Mouse (Mus musculus) left cerebral cortex, adult 9 months (tissue): ENCODE data around the gene Srp54b.
"Not testable (repeated sequence)": the region's sequence is repeated elsewhere in the genome, so short reads cannot be mapped to it uniquely, and the experiment has no call there.

Experiments used
- DNase-seq, 2 experiments: peaks; one replicate each; pipeline ENCODE4 v3.0.0; 2022; ENCODE audit warnings: low spot score in 2 of 2

The Srp54b gene

DNA sequence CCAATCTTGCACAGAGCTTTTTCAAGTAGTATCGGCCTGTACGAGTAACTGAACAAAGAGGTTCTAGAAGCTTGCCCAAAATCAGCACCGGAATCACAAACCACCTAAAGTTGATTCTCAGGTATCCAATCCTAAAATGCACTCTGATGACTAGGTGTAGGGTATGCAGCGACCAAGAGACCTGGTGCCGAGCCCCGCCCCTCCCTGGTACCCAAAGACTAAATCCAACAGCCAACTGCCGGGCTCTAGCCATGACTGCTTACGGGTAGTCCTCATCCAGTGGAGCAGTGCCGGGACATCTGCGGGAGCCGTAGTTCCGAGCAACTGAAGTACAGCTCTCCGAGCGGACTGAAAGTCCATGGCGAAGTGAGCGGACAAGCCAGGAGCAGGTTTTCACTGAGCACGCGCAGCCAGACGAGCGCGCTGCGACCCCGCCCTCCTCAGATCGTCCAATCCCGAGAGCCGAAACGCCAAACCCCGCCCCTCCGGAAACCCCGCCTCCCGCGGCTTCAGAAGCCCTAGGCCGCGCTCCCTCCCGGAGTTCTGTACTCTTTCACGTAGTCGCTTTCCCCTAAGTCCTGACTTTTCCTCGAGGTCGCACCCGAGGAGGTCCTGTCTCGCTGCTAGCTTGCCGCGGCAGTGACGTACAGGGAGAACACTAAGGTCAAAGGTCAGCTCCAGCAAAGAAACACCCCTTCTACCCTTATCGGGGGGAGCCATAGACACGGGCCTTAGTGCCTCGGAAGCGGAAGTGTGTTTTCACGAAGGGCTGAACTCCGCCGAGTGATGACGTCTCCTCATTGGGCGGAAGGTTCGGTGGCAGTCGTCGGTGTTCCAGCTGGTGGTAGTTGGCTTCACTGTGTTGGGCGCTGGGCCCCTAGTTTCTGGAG lies at the start of gene Srp54b:
Gene Srp54b, plus strand, starts transcription at position 546 of the 890 bp plus-strand sequence.
- DNase-seq, result not testable (repeated sequence)

DNA sequence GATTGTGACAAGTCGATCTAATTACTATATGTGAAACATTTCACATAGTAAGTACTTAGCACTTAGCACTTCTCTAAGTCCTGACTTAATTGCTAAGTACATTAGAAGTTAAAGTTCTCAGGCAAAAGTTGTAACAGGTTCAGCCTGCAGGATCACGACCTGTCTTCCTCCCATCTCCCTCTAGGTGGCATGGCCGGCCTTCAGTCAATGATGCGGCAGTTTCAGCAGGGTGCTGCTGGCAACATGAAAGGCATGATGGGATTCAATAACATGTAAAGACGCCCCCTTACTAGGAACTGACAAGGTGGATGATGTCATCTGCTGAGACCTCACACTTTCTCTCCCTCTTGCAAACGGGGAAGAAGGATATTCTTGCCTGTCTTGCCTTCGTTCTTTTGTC lies 42.3 kb upstream of the Srp54b start:
- not testable (repeated sequence) for DNase-seq

DNA sequence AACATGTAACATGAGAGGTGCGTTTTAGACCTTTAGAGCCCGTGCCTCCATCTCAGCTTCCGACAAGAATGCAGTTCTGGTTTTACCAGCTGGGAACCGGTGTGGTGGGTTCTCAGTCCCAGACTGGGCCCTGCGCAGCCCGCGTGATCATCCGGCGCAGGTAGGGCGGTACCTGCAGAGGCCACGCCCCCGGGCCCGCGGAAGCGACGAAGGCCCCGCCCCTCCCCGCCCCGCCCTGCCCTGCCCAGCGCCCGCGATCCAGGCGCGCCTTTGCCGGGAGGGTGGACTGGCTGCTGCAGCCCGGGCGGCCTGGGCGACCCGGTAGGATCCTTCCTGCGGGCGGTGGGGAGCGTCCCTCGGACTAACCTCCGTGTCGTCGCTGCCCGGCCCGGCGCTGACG lies 30.7 kb upstream of the Srp54b start, which contains the start of gene Fam177a:
Gene Fam177a, plus strand, starts transcription at position 228 of the 400 bp plus-strand sequence.
- not testable (repeated sequence) for DNase-seq

DNA sequence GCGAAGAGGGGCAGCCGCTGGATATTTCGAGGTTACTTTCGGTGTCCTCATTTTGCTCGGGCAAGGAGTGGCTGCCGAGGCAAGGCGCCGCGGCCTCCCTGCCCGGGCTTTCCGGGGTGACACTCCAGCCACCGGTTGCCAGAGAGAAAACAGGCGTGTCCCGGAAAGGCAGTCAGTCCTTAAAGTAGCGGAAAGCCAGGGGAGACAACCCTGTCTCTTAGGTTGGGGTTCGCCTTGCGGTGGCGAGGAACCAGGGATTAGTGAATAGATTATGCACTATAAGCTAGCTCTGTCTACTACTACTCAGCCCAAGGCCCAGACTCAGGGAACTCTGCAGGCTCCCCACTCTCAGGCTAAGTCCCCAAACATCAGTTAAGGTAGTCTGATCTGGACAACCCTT lies 30.2 kb upstream of the Srp54b start:
- DNase-seq, result not testable (repeated sequence)

DNA sequence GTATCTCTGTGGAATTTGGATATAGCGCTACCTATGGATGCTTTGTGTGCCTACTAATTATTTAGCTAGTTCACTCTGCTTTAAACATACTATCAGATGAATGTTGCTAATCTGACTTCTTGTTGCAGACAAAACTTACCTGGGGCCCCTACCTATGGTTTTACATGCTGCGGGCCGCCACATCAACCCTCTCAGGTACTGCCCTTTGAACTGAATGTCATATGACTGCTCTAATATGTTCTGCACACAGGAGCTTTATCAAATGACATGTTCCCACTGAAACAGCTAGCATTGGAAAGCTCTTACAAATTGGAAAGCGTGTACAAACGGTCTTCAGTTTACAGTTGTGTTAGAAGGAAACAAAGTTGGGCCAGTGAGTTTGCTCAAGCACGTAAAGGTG lies 19.4 kb upstream of the Srp54b start:
- DNase-seq, result not testable (repeated sequence)

DNA sequence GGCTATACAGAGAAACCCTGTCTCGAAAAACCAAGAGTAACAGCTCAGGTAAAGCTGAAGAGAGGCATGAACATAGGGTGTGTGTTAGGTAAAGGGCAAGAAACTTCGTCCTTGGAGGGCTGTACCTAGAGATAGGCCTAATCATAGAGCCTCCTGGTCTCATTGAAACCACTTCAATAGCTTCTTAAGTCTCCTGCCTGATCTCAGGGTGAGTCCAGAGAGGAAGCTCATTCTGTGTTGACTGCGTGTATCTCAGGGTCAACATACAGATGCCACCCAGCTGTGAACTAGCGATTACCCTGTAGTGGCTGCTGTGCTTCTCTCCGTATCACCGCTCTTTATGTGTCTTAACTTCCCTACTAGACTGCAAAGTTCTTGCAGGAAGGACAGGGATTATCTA lies 17.0 kb upstream of the Srp54b start:
- not testable (repeated sequence) for DNase-seq

DNA sequence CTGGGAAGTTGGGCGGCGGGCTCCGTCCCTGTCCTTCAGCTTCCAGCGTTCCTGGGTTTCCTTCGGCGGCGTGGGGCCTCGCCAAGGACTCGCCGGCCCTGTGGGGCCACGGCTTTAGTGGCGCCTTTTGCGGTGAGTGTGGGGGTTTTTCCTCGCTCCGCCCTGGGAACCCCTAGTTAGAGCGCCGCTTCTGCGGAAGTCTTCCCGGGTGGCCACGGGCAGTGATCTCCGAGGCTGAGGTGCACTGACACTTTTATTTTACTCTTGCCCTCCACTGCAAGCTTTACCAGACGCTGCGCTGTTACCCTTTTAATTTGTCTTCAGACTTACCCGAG lies 512 bp downstream of the Srp54b start:
- not testable (repeated sequence) for DNase-seq

DNA sequence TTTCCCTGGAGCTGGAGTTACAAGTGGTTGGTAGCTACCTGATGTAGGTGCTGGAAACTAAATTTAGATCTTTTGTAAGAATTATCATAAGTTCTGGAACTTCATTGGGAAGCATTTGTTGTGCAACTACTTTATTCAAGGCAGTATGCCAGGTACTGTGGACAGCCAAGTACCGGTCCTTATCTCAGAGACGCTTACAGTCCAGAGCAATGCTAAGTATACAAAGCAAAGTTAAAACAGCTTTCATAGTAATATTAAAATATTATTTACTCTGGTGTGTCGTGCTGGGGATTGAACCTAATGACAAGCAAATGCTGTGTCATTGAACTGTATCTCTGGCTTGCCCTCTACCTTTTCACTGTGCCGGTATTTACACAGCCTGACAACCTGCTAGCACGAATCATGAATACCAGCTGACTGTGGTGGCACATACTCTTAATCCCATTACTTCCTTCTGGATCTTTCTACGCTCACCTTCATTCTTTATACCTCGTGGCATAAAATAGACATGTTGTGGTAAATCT lies 12.2 kb downstream of the Srp54b start:
- not testable (repeated sequence) for DNase-seq

DNA sequence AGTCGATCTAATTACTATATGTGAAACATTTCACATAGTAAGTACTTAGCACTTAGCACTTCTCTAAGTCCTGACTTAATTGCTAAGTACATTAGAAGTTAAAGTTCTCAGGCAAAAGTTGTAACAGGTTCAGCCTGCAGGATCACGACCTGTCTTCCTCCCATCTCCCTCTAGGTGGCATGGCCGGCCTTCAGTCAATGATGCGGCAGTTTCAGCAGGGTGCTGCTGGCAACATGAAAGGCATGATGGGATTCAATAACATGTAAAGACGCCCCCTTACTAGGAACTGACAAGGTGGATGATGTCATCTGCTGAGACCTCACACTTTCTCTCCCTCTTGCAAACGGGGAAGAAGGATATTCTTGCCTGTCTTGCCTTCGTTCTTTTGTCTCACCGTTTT lies 32.8 kb downstream of the Srp54b start:
- not testable (repeated sequence) for DNase-seq

DNA sequence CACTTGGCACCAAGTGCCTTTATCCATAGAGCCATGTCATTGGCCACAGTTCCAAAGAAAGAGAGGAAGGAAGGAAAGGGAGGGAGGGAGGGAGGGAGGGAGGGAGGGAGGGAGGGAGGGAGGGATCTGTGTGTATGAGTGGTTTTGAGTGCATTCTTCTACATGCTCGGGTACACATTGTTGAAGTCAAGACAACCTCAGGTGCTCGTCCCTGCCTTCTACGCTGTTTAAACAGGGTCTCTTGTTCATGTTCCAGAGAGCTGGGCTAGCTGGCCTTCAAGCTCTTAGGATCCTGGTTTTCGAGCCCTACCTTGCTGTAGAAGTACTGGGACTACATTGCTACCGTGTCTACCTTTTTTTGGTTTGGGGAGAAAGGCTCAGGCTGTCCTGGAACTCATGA lies 34.2 kb downstream of the Srp54b start:
- DNase-seq, result not testable (repeated sequence)

DNA sequence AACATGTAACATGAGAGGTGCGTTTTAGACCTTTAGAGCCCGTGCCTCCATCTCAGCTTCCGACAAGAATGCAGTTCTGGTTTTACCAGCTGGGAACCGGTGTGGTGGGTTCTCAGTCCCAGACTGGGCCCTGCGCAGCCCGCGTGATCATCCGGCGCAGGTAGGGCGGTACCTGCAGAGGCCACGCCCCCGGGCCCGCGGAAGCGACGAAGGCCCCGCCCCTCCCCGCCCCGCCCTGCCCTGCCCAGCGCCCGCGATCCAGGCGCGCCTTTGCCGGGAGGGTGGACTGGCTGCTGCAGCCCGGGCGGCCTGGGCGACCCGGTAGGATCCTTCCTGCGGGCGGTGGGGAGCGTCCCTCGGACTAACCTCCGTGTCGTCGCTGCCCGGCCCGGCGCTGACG lies 44.4 kb downstream of the Srp54b start, which contains the start of gene 1700047I17Rik2:
Gene 1700047I17Rik2, plus strand, starts transcription at position 287 of the 400 bp plus-strand sequence.
- not testable (repeated sequence) for DNase-seq

DNA sequence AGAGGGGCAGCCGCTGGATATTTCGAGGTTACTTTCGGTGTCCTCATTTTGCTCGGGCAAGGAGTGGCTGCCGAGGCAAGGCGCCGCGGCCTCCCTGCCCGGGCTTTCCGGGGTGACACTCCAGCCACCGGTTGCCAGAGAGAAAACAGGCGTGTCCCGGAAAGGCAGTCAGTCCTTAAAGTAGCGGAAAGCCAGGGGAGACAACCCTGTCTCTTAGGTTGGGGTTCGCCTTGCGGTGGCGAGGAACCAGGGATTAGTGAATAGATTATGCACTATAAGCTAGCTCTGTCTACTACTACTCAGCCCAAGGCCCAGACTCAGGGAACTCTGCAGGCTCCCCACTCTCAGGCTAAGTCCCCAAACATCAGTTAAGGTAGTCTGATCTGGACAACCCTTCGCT lies 44.9 kb downstream of the Srp54b start:
- DNase-seq, result not testable (repeated sequence)

DNA sequence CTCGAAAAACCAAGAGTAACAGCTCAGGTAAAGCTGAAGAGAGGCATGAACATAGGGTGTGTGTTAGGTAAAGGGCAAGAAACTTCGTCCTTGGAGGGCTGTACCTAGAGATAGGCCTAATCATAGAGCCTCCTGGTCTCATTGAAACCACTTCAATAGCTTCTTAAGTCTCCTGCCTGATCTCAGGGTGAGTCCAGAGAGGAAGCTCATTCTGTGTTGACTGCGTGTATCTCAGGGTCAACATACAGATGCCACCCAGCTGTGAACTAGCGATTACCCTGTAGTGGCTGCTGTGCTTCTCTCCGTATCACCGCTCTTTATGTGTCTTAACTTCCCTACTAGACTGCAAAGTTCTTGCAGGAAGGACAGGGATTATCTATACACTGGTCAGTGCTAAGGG lies 58.0 kb downstream of the Srp54b start:
- DNase-seq, result not testable (repeated sequence)

DNA sequence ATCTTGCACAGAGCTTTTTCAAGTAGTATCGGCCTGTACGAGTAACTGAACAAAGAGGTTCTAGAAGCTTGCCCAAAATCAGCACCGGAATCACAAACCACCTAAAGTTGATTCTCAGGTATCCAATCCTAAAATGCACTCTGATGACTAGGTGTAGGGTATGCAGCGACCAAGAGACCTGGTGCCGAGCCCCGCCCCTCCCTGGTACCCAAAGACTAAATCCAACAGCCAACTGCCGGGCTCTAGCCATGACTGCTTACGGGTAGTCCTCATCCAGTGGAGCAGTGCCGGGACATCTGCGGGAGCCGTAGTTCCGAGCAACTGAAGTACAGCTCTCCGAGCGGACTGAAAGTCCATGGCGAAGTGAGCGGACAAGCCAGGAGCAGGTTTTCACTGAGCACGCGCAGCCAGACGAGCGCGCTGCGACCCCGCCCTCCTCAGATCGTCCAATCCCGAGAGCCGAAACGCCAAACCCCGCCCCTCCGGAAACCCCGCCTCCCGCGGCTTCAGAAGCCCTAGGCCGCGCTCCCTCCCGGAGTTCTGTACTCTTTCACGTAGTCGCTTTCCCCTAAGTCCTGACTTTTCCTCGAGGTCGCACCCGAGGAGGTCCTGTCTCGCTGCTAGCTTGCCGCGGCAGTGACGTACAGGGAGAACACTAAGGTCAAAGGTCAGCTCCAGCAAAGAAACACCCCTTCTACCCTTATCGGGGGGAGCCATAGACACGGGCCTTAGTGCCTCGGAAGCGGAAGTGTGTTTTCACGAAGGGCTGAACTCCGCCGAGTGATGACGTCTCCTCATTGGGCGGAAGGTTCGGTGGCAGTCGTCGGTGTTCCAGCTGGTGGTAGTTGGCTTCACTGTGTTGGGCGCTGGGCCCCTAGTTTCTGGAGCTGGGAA lies 75.0 kb downstream of the Srp54b start, which contains the start of gene Srp54c:
Gene Srp54c, plus strand, starts transcription at position 543 of the 894 bp plus-strand sequence.
- DNase-seq, result not testable (repeated sequence)

DNA sequence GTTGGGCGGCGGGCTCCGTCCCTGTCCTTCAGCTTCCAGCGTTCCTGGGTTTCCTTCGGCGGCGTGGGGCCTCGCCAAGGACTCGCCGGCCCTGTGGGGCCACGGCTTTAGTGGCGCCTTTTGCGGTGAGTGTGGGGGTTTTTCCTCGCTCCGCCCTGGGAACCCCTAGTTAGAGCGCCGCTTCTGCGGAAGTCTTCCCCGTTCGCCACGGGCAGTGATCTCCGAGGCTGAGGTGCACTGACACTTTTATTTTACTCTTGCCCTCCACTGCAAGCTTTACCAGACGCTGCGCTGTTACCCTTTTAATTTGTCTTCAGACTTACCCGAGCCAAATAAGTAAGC lies 75.6 kb downstream of the Srp54b start:
- DNase-seq, result not testable (repeated sequence)
